Mouse (Mus musculus) layer of hippocampus, postnatal 14 days (tissue): ENCODE measurements around the gene Tomt. TPM values are rescaled to one million over a fixed set of nuclear protein-coding genes. Genes with fewer than 3 reads are reported as not detected.
"Not testable (repeated sequence)": the region's sequence is repeated elsewhere in the genome, so short reads cannot be mapped to it uniquely, and the experiment has no call there.

Experiments
- DNase-seq, 2 experiments: peaks; one replicate each; pipeline ENCODE4 v3.0.0; 2021 to 2022; ENCODE audit warnings: low spot score in 2 of 2, mixed read lengths in 1 of 2
- long read RNA-seq, 2 experiments: library from polyadenylated mRNA; stranded (forward); transcript quantifications; one replicate each; pipeline ENCODE4 v2.0.0; 2021
- total RNA-seq, 2 experiments: library from RNA; stranded (reverse); gene quantifications; 2 replicates each; pipeline ENCODE4 v1.2.3; 2021

Tomt gene
- under 1 TPM; 0.18 to 0.21 TPM for total RNA-seq
- long read RNA-seq, experiment 1, result 0 reads
- long read RNA-seq, experiment 2, result 0 reads

GRCm38 (mm10) chr7:101906287-101906681, at the start of gene Tomt:
Tomt (minus strand) TSS chr7:101906359.
- DNase-seq, result no peak

- no peak for DNase-seq
These were observed 49.7 kb upstream of the Tomt start for GRCm38 (mm10) chr7:101955862-101956261.

GRCm38 (mm10) chr7:101955276-101955675, 49.1 kb upstream of the Tomt start:
- no peak for DNase-seq

GRCm38 (mm10) chr7:101954163-101954562, 48.0 kb upstream of the Tomt start:
- no peak for DNase-seq

GRCm38 (mm10) chr7:101952098-101952497, 45.9 kb upstream of the Tomt start:
- no peak for DNase-seq

- DNase-seq, result no peak
These were observed 45.5 kb upstream of the Tomt start for GRCm38 (mm10) chr7:101951648-101952047.

- DNase-seq, result not testable (repeated sequence)
These were observed 42.8 kb upstream of the Tomt start for GRCm38 (mm10) chr7:101949008-101949407.

- DNase-seq, result no peak
These were observed 33.6 kb upstream of the Tomt start for GRCm38 (mm10) chr7:101939758-101940157.

- DNase-seq, result no peak
These were observed 32.2 kb upstream of the Tomt start for GRCm38 (mm10) chr7:101938348-101938747.

GRCm38 (mm10) chr7:101937569-101937968, 31.4 kb upstream of the Tomt start:
- DNase-seq, result peak; percentile 36 to 45

GRCm38 (mm10) chr7:101936996-101937395, 30.8 kb upstream of the Tomt start:
- DNase-seq, result no peak

- no peak for DNase-seq
These were observed 29.8 kb upstream of the Tomt start for GRCm38 (mm10) chr7:101935957-101936356.

GRCm38 (mm10) chr7:101933751-101934240, 27.6 kb upstream of the Tomt start, which contains the start of the genes Lrrc51 and Numa1:
Lrrc51 (minus strand) TSS chr7:101933895.
Numa1 (plus strand) TSS chr7:101934111.
- DNase-seq, result peak; percentile 95 to 98

- peak in 1 of 2 experiments; percentile 14 for DNase-seq
These were observed 27.1 kb upstream of the Tomt start for GRCm38 (mm10) chr7:101933300-101933699.

GRCm38 (mm10) chr7:101932551-101932950, 26.4 kb upstream of the Tomt start:
- DNase-seq, result no peak

GRCm38 (mm10) chr7:101928093-101928492, 21.9 kb upstream of the Tomt start:
- DNase-seq, result no peak

- not testable (repeated sequence) for DNase-seq
These were observed 19.7 kb upstream of the Tomt start for GRCm38 (mm10) chr7:101925892-101926291.

- DNase-seq, result peak; percentile 43 to 58
These were observed 11.9 kb upstream of the Tomt start for GRCm38 (mm10) chr7:101918071-101918470.

GRCm38 (mm10) chr7:101911982-101912381, 5.8 kb upstream of the Tomt start:
- DNase-seq, result no peak

GRCm38 (mm10) chr7:101910138-101910537, 4.0 kb upstream of the Tomt start:
- no peak for DNase-seq

- no peak for DNase-seq
These were observed 2.2 kb upstream of the Tomt start for GRCm38 (mm10) chr7:101908367-101908766.

GRCm38 (mm10) chr7:101906696-101907095, 537 bp upstream of the Tomt start:
- DNase-seq, result no peak

GRCm38 (mm10) chr7:101905561-101906286, 435 bp downstream of the Tomt start, which contains the start of gene Lamtor1:
Lamtor1 (plus strand) TSS chr7:101905904.
- DNase-seq, result peak; percentile 100
